Mouse (Mus musculus): ENCODE data around the gene 3110040M04Rik. TPM values are rescaled to one million over a fixed set of nuclear protein-coding genes. Genes with fewer than 3 reads are reported as not detected.
A peak's percentile ranks its signal among the peaks of the same experiment; 100 is the strongest.

Gene 3110040M04Rik
- total and polyA plus RNA-seq, 3 experiments = not detected

GRCm38 (mm10) chr1:151220098-151220497, 16.2 kb downstream of the 3110040M04Rik start:
- Histone ChIP-seq H3K4me3 (replicated peaks in 1 of 3; ENCODE audit: low read depth in 2 of 3, low read length in 2 of 3, poor library complexity in 1 of 3) (no peak overlapping the region), H3K79me2 (replicated peaks; ENCODE audit: control insufficient read depth, extremely low read depth, insufficient read depth, poor library complexity, severe bottlenecking) (no peaks in the 10 kb centered on the region), H3K36me3 (replicated peaks in 1 of 2; ENCODE audit: control insufficient read depth in 1 of 2, insufficient read depth in 1 of 2, low read length in 1 of 2) (no peaks in the 10 kb centered on the region), H3K4me1 (ENCODE audit: control insufficient read depth in 1 of 2, insufficient read depth in 2 of 2) (peaks cover 2 to 35% of the 10 kb centered on the region in 2 experiments; a peak in 2 of 4 replicates), H3K9me3 (replicated peaks; ENCODE audit: low read length) (no peaks in the 10 kb centered on the region), H3K4me2 (ENCODE audit: insufficient read depth, low read depth, poor library complexity, severe bottlenecking) (no peak overlapping the region), H3K9ac (ENCODE audit: insufficient read depth, low read depth) (no peak overlapping the region), H3K27me3 (replicated peaks) (no peaks in the 10 kb centered on the region), H3K27ac (ENCODE audit: insufficient read depth, low read depth) (no peak overlapping the region)
- in situ Hi-C loops (cut with MboI; ENCODE audit: low pct_ligation_motif_present, low pct_unique_long_range_greater_than_20kb, low sequenced_read_pairs) = no loop called here
- dilution Hi-C loops (cut with MboI; ENCODE audit: extremely low pct_ligation_motif_present, extremely low pct_unique_long_range_greater_than_20kb, low sequenced_read_pairs) = no loop called here
- DNase-seq (ENCODE audit: extremely low read depth) = no peak
- TF ChIP-seq SIN3A (IDR thresholded peaks at IDR 0.05; ENCODE audit: low read length) (no peak), IRF4 (IDR thresholded peaks at IDR 0.05; ENCODE audit: low read depth, low read length) (no peak), MXI1 (IDR thresholded peaks at IDR 0.05; ENCODE audit: low read depth, low read length) (no peak), MAZ (IDR thresholded peaks at IDR 0.05; ENCODE audit: low read depth, low read length) (no peak), MEF2A (IDR thresholded peaks at IDR 0.05; ENCODE audit: borderline replicate concordance, low read depth, low read length) (no peak), ZMIZ1 (IDR thresholded peaks at IDR 0.05; ENCODE audit: low read depth, low read length) (no peak), UBTF (IDR thresholded peaks at IDR 0.05; ENCODE audit: low read depth, low read length) (no peak), NELFE (IDR thresholded peaks at IDR 0.05; ENCODE audit: low read depth, low read length) (no peak), JUND (conservative IDR thresholded peaks at IDR 0.05; ENCODE audit: low read depth, low read length) (no peak), GABPA (IDR thresholded peaks at IDR 0.05; ENCODE audit: insufficient replicate concordance, low read depth, low read length) (no peak), USF1 (IDR thresholded peaks at IDR 0.05; ENCODE audit: low read depth, low read length) (no peak), ZNF384 (IDR thresholded peaks at IDR 0.05; ENCODE audit: low read depth, low read length) (no peak), TCF12 (IDR thresholded peaks at IDR 0.05; ENCODE audit: low read depth, low read length) (no peak), MAFK (IDR thresholded peaks at IDR 0.05; ENCODE audit: insufficient replicate concordance, low read length) (no peak)

- Histone ChIP-seq H3K4me2 (ENCODE audit: insufficient read depth, low read depth, poor library complexity, severe bottlenecking) (no peak overlapping the region), H3K4me3 (replicated peaks in 1 of 3; ENCODE audit: low read depth in 2 of 3, low read length in 2 of 3, poor library complexity in 1 of 3) (no peak overlapping the region), H3K27me3 (replicated peaks) (no peaks in the 10 kb centered on the region), H3K79me2 (replicated peaks; ENCODE audit: control insufficient read depth, extremely low read depth, insufficient read depth, poor library complexity, severe bottlenecking) (no peaks in the 10 kb centered on the region), H3K9me3 (replicated peaks; ENCODE audit: low read length) (no peaks in the 10 kb centered on the region), H3K27ac (ENCODE audit: insufficient read depth, low read depth) (no peak overlapping the region), H3K4me1 (ENCODE audit: control insufficient read depth in 1 of 2, insufficient read depth in 2 of 2) (peaks cover 0 to 16% of the 10 kb centered on the region in 2 experiments; a peak in 2 of 4 replicates), H3K9ac (ENCODE audit: insufficient read depth, low read depth) (no peak overlapping the region), H3K36me3 (replicated peaks in 1 of 2; ENCODE audit: control insufficient read depth in 1 of 2, insufficient read depth in 1 of 2, low read length in 1 of 2) (no peaks in the 10 kb centered on the region)
- no peak for TF ChIP-seq POLR2AphosphoS2 (IDR thresholded peaks at IDR 0.05; ENCODE audit: low read depth, low read length)
- TF ChIP-seq CTCF (conservative IDR thresholded peaks at IDR 0.05 in 1 of 2, IDR thresholded peaks at IDR 0.05 in 1 of 2; ENCODE audit: low read depth in 2 of 2, low read length in 2 of 2) = peak in 1 of 2 experiments; percentile 9; a peak in 1 of 4 replicates
- TF ChIP-seq GABPA (IDR thresholded peaks at IDR 0.05; ENCODE audit: insufficient replicate concordance, low read depth, low read length) = no peak
- no peak for TF ChIP-seq SIN3A (IDR thresholded peaks at IDR 0.05; ENCODE audit: low read length)
- TF ChIP-seq JUN (IDR thresholded peaks at IDR 0.05; ENCODE audit: insufficient read depth, low read depth, low read length) = no peak
- no peak for TF ChIP-seq JUND (conservative IDR thresholded peaks at IDR 0.05; ENCODE audit: low read depth, low read length)
- in situ Hi-C loops (cut with MboI; ENCODE audit: low pct_ligation_motif_present, low pct_unique_long_range_greater_than_20kb, low sequenced_read_pairs) = no loop called here
- dilution Hi-C loops (cut with MboI; ENCODE audit: extremely low pct_ligation_motif_present, extremely low pct_unique_long_range_greater_than_20kb, low sequenced_read_pairs) = no loop called here
- no peak for DNase-seq (ENCODE audit: extremely low read depth)
Measured at GRCm38 (mm10) chr1:151222561-151223267, 18.8 kb downstream of the 3110040M04Rik start.
